Mouse (Mus musculus) hindbrain, embryonic 16.5 days (tissue): Measurements from ENCODE around the gene Dand5. TPM values are rescaled to one million over a fixed set of nuclear protein-coding genes. Genes with fewer than 3 reads are reported as not detected.

Experiments
- ATAC-seq: fragments of 200-750 bp; cut with Nextera tagmentation; 2 replicates; pipeline ENCODE4 v1.8.0; 2017; ENCODE audit warnings: moderate TSS enrichment, moderate library complexity
- H3K27ac ChIP-seq: fragments of 300-500 bp; sonication (generic); 2 replicates; pipeline ENCODE4 v1.5.1; 2014; ENCODE audit warnings: low read depth, mild to moderate bottlenecking, control low read depth, low read length, moderate library complexity
- H3K27me3 ChIP-seq: fragments of 300-500 bp; sonication (generic); replicated peaks from 2 replicates; pipeline ENCODE4 v1.6.1; 2014; ENCODE audit warnings: low read length; ENCODE audit not compliant: control insufficient read depth, insufficient read depth
- H3K36me3 ChIP-seq: fragments of 300-500 bp; sonication (generic); 2 replicates; pipeline ENCODE4 v1.6.1; 2014; ENCODE audit warnings: mild to moderate bottlenecking, low read length, moderate library complexity, mixed read lengths; ENCODE audit not compliant: control insufficient read depth, insufficient read depth
- H3K4me1 ChIP-seq: fragments of 300-500 bp; sonication (generic); 2 replicates; pipeline ENCODE4 v1.6.1; 2014; ENCODE audit warnings: low read depth, low read length; ENCODE audit not compliant: control insufficient read depth, insufficient read depth
- H3K4me2 ChIP-seq: fragments of 300-500 bp; sonication (generic); 2 replicates; pipeline ENCODE4 v1.6.1; 2014; ENCODE audit warnings: mild to moderate bottlenecking, low read length, control low read depth, moderate library complexity
- H3K4me3 ChIP-seq: fragments of 300-500 bp; sonication (generic); 2 replicates; pipeline ENCODE4 v1.5.1; 2014; ENCODE audit warnings: mild to moderate bottlenecking, low read length, control low read depth, moderate library complexity
- H3K9ac ChIP-seq: fragments of 300-500 bp; sonication (generic); 2 replicates; pipeline ENCODE4 v1.6.1; 2014; ENCODE audit warnings: low read depth, mild to moderate bottlenecking, control low read depth, low read length, moderate library complexity
- H3K9me3 ChIP-seq: fragments of 300-500 bp; sonication (generic); 2 replicates; pipeline ENCODE4 v1.6.1; 2014; ENCODE audit warnings: mild to moderate bottlenecking, low read length, moderate library complexity; ENCODE audit not compliant: control insufficient read depth
- WGBS: fragments of 180-500 bp; shearing (Covaris S2); extraction: QIAGEN DNeasy Blood & Tissue Kit; methylation state at CpG from one replicate; pipeline ENCODE4 v1.1.7; 2014; 5-methylcytosine and 5-hydroxymethylcytosine counted together
- polyA plus RNA-seq: library from polyadenylated mRNA; unstranded; fragments of >200 nt; fragmentation: Nextera tagmentation; extraction: Ambion mirVana; gene quantifications from 2 replicates; pipeline ENCODE4 v1.2.1, GENCODE M21; 2015

The Dand5 gene
- polyA plus RNA-seq, 1 experiment from 2014 or later = 17.1 TPM

DNA sequence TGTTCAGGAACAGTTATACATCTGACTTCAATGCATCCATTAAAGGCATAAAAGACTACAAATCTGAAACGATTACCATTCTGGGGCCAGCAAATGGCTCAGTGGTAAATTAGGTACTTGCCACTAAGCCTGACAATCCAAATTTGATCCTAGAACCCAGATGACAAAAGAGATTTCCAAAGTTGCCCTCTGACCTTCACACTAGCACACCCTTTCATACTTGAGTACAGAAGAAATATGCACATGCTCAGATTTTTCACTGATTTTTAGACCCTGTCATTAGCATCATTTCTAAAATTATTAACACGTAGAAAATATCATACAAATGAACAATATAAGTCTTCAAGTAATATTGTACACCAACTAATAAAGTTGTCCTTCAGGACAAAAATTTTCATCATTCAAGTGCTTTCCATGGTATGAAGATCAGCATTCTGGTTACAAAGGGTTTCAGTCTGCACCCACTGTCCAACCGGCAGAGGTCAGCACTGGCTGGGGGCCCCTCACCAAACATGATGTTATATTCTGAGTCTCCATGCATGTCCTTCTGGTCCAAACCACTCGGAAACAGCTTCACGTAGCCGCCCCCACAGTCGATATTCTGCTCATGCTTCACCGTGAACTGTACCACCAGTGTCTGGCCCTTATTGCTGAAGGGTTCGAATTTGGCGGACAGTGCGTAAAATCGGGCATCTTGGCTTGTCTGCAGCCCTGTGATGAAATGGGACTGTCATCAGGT, 22.9 kb upstream of the Dand5 start:
- Histone ChIP-seq H3K9ac (peak overlapping the region; percentile 98), H3K4me2 (peak overlapping the region; percentile 60), H3K27ac (peak overlapping the region; percentile 84), H3K4me1 (peaks cover 25% of the 10 kb centered on the region), H3K4me3 (peak overlapping the region; percentile 84), H3K9me3 (no peaks in the 10 kb centered on the region), H3K36me3 (peaks cover 35% of the 10 kb centered on the region), H3K27me3 (no peaks in the 10 kb centered on the region)
- WGBS = 11% methylated on average over 12 of the region's 12 CpGs
- ATAC-seq = no peak

DNA sequence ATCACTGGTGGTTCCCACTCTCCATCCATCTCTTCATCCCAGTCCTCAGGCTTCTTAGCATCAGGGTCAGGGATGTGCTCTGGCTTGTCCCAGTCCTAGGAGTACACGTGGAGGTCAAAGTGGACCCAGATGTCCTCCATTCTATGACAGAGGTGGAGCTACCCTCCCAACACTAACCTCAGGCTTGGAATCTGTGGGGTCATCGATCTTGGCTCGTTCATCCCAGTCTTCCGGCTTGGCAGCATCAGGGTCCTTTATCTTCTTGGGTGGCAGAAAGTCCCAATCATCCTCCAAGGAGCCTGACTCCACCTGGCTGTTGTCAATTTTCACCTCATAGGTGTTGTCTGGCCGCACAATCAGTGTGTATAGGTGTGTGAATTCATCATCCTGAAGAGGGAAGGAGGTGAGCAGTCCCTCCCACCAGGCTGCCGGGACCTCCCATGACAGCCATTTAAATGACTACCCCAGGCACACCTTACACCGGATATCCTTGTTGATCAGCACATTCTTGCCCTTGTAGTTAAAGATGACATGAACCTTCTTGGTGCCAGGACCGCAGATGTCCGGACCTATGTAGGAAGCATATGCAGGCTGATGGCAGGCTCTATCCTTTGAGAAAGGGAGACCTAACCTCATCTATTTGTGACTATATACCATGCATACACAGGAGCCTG, 21.9 kb upstream of the Dand5 start:
- no peaks in the 10 kb centered on the region for H3K9me3 ChIP-seq
- peaks cover 35% of the 10 kb centered on the region for H3K36me3 ChIP-seq
- peaks cover 29% of the 10 kb centered on the region for H3K4me1 ChIP-seq
- ATAC-seq = no peak
- whole genome bisulfite sequencing = 89% methylated on average over 9 of the region's 9 CpGs
- peak overlapping the region; percentile 98 for H3K9ac ChIP-seq
- H3K27ac ChIP-seq = no peak overlapping the region
- H3K4me2 ChIP-seq = peak overlapping the region; percentile 60
- no peaks in the 10 kb centered on the region for H3K27me3 ChIP-seq
- H3K4me3 ChIP-seq = peak overlapping the region; percentile 84

GRCm38 (mm10) chr8:84841514-84841913, 18.9 kb upstream of the Dand5 start:
- no peaks in the 10 kb centered on the region for H3K9me3 ChIP-seq
- peaks cover 30% of the 10 kb centered on the region for H3K4me1 ChIP-seq
- WGBS = 79% methylated on average over 1 of the region's 1 CpGs
- H3K9ac ChIP-seq = no peak overlapping the region; the same call in 1 of the 2 replicates
- no peak overlapping the region for H3K27ac ChIP-seq
- no peak overlapping the region for H3K4me3 ChIP-seq
- ATAC-seq = no peak
- H3K4me2 ChIP-seq = no peak overlapping the region
- no peaks in the 10 kb centered on the region for H3K27me3 ChIP-seq
- peaks cover 54% of the 10 kb centered on the region for H3K36me3 ChIP-seq

GRCm38 (mm10) chr8:84840248-84840999, 17.8 kb upstream of the Dand5 start, which contains the start of gene Rad23a:
Gene Rad23a, minus strand, starts transcription at chr8:84840665.
- WGBS = 0% methylated on average over 44 of the region's 55 CpGs
- no peaks in the 10 kb centered on the region for H3K9me3 ChIP-seq
- peak; percentile 95 for ATAC-seq
- H3K27me3 ChIP-seq = no peaks in the 10 kb centered on the region
- H3K36me3 ChIP-seq = peaks cover 59% of the 10 kb centered on the region
- H3K27ac ChIP-seq = peak within 1 kb of the TSS; percentile 91
- H3K9ac ChIP-seq = peak within 1 kb of the TSS; percentile 92
- peak within 1 kb of the TSS; percentile 72 for H3K4me2 ChIP-seq
- peaks cover 33% of the 10 kb centered on the region for H3K4me1 ChIP-seq
- peak within 1 kb of the TSS; percentile 90 for H3K4me3 ChIP-seq

DNA sequence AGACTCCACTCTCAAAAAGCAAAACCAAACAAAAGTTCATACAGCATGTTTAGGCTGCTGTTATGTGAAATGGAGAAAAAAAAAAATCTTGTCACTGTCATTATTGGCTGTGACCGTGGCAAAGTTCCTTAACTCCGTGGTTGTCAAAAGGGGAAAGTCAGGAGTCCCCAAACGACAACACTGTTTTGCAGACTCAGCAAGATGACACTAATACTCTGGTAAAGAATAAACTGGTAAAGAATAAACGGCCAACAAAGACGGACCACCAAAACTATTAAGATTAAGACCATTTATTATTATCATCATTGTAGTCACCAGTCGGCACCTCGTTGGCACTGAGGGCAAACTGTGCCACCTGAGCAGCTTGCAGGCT, 17.2 kb upstream of the Dand5 start:
- Histone ChIP-seq H3K4me2 (peak overlapping the region; percentile 72), H3K36me3 (peaks cover 58% of the 10 kb centered on the region), H3K27ac (peak overlapping the region; percentile 91), H3K4me1 (peaks cover 29% of the 10 kb centered on the region), H3K4me3 (peak overlapping the region; percentile 90), H3K27me3 (no peaks in the 10 kb centered on the region), H3K9ac (peak overlapping the region; percentile 92), H3K9me3 (no peaks in the 10 kb centered on the region)
- WGBS = under 1% methylated on average over 7 of the region's 7 CpGs
- no peak for ATAC-seq

GRCm38 (mm10) chr8:84839411-84839810, 16.8 kb upstream of the Dand5 start:
- 0 out of 2 replicates have a peak overlapping the region, but pooled peaks have one; percentile 44 for H3K27ac ChIP-seq
- H3K4me1 ChIP-seq = peaks cover 29% of the 10 kb centered on the region
- no peak for ATAC-seq
- peak overlapping the region; percentile 72 for H3K4me2 ChIP-seq
- WGBS = 94% methylated on average over 2 of the region's 2 CpGs
- no peaks in the 10 kb centered on the region for H3K9me3 ChIP-seq
- H3K4me3 ChIP-seq = peak overlapping the region; percentile 90
- H3K27me3 ChIP-seq = no peaks in the 10 kb centered on the region
- peak overlapping the region; percentile 92; the same call in 1 of the 2 replicates for H3K9ac ChIP-seq
- H3K36me3 ChIP-seq = peaks cover 57% of the 10 kb centered on the region

- no peak for ATAC-seq
- WGBS = 75% methylated on average over 5 of the region's 5 CpGs
- Histone ChIP-seq H3K27me3 (no peaks in the 10 kb centered on the region), H3K4me2 (no peak overlapping the region), H3K36me3 (peaks cover 57% of the 10 kb centered on the region), H3K9ac (no peak overlapping the region), H3K4me3 (no peak overlapping the region), H3K9me3 (no peaks in the 10 kb centered on the region), H3K27ac (no peak overlapping the region), H3K4me1 (peaks cover 32% of the 10 kb centered on the region)
Measured at GRCm38 (mm10) chr8:84838513-84838912, 15.9 kb upstream of the Dand5 start.

- Histone ChIP-seq H3K9me3 (no peaks in the 10 kb centered on the region), H3K27me3 (no peaks in the 10 kb centered on the region), H3K4me1 (peaks cover 34% of the 10 kb centered on the region), H3K36me3 (peaks cover 52% of the 10 kb centered on the region), H3K9ac (no peak overlapping the region), H3K27ac (no peak overlapping the region), H3K4me3 (no peak overlapping the region), H3K4me2 (no peak overlapping the region)
- 81% methylated on average over 15 of the region's 15 CpGs for WGBS
- no peak for ATAC-seq
Measured at GRCm38 (mm10) chr8:84837912-84838470, 15.4 kb upstream of the Dand5 start.
